Mouse (Mus musculus) CH12.LX (cell line): Measurements from ENCODE around the gene Tas2r110.

ENCODE experiments used
- CTCF ChIP-seq, 2 experiments: IDR thresholded peaks in 1 of 2; conservative IDR thresholded peaks in 1 of 2; 2 replicates each; pipeline ENCODE4 v1.5.1; 2011 to 2012; ENCODE audit warnings: low read depth in 2 of 2, low read length in 2 of 2, improper control_type of control experiment in 1 of 2, inconsistent platforms in 1 of 2, mild to moderate bottlenecking in 1 of 2, moderate library complexity in 1 of 2
- EP300 ChIP-seq: IDR thresholded peaks from 2 replicates; pipeline ENCODE4 v1.6.1; 2011; ENCODE audit warnings: low read length, improper control_type of control experiment
- MAFK ChIP-seq: IDR thresholded peaks from 2 replicates; pipeline ENCODE4 v1.6.1; 2011; ENCODE audit warnings: low read length, improper control_type of control experiment; ENCODE audit not compliant: insufficient replicate concordance
- MYC ChIP-seq: IDR thresholded peaks from 2 replicates; pipeline ENCODE4 v1.6.1; 2011; ENCODE audit warnings: low read depth, mild to moderate bottlenecking, improper control_type of control experiment, low read length
- TCF12 ChIP-seq: IDR thresholded peaks from 2 replicates; pipeline ENCODE4 v1.6.1; 2014; ENCODE audit warnings: low read depth, mild to moderate bottlenecking, inconsistent platforms, low read length, improper control_type of control experiment
- UBTF ChIP-seq: IDR thresholded peaks from 2 replicates; pipeline ENCODE4 v1.6.1; 2012; ENCODE audit warnings: low read depth, mild to moderate bottlenecking, inconsistent platforms, low read length, improper control_type of control experiment, moderate library complexity
- ZNF384 ChIP-seq: IDR thresholded peaks from 2 replicates; pipeline ENCODE4 v1.6.1; 2012; ENCODE audit warnings: low read depth, low read length, improper control_type of control experiment, inconsistent platforms

- TF ChIP-seq CTCF (conservative IDR thresholded peaks at IDR 0.05 in 1 of 2, IDR thresholded peaks at IDR 0.05 in 1 of 2; ENCODE audit: low read depth in 2 of 2, low read length in 2 of 2) (no peak), UBTF (no peak), MYC (no peak), MAFK (no peak), TCF12 (no peak), EP300 (no peak), ZNF384 (no peak)
These were observed 41.5 kb downstream of the Tas2r110 start, which contains the start of gene Tas2r125 for GRCm38 (mm10) chr6:132909351-132909750.
